Mouse (Mus musculus): ENCODE measurements around the gene Tll2. TPM values are rescaled to one million over a fixed set of nuclear protein-coding genes. Genes with fewer than 3 reads are reported as not detected.

Tll2 gene
- 0.45 and 0.67 TPM in 2 replicates for polyA plus RNA-seq (2012; rRNA removed)

DNA sequence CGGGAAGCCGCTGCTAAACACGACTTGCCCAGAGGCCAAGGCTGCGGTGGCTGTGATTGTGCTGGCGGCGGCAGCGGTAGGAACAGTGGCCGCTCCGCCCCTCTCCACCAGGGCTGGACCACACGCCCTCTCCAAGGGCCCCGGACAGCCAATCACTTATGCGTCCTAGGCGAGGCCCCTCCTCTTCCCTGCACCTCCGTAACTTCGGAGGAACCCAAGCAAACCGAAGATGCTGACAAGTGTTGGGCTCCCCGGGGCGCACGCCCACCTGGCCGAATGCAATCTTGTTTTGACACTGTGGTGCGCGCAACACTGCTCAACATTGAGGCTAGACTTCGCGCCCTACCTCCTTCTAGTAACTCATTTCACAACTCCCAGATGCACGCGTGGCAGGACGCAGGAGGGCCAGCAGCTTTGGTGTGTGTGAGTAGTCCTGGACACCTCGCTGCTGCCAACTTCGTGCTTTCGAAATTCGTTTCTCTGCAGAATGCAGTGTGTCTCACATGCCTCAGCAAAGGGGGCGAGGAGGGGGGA, at the start of gene Tll2:
TSS of gene Tll2 (minus strand) at position 25 of the 534 bp plus-strand sequence.
- TF ChIP-seq CTCF (IDR thresholded peaks at IDR 0.05; ENCODE audit: extremely low read depth, insufficient read depth, low read length): no peak
- no peak for TF ChIP-seq POLR2A (IDR thresholded peaks at IDR 0.05; ENCODE audit: extremely low read depth, insufficient read depth, low read length)
- no peak within 1 kb of the TSS; the same call in 1 of the 2 replicates for H3K4me3 ChIP-seq (ENCODE audit: insufficient read depth, low read length)

GRCm38 (mm10) chr19:41254584-41254983, 47.9 kb upstream of the Tll2 start:
- no peak for TF ChIP-seq CTCF (IDR thresholded peaks at IDR 0.05; ENCODE audit: extremely low read depth, insufficient read depth, low read length)
- no peak for TF ChIP-seq POLR2A (IDR thresholded peaks at IDR 0.05; ENCODE audit: extremely low read depth, insufficient read depth, low read length)
- Histone ChIP-seq H3K4me1 (ENCODE audit: control insufficient read depth, insufficient read depth, low read length) (peaks cover 2% of the 10 kb centered on the region), H3K27ac (ENCODE audit: insufficient read depth, low read length) (no peak overlapping the region), H3K4me3 (ENCODE audit: insufficient read depth, low read length) (no peak overlapping the region)

More for the DNA sequence above, at the start of gene Tll2:
- Histone ChIP-seq H3K4me1 (ENCODE audit: control insufficient read depth, insufficient read depth, low read length) (no peaks in the 10 kb centered on the region), H3K27ac (ENCODE audit: insufficient read depth, low read length) (no peak within 1 kb of the TSS)

DNA sequence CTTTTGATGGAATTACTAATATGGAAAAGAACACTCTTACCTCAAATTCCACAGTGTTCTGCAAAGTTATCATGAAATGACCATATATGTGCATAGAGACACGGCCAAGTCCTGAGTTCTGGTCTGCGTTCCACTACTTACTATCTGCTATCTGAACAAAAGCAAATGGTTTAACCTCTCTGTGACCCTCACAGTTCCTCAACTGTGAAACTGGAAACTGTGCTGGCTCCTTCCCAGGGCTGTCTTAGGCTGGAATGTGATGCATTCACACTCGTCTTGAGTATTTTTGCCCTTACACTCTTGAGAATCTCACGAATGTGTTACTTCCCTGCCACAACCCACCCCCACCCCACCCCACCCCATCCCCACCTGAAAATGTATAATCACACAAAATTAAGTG, 42.3 kb upstream of the Tll2 start:
- Histone ChIP-seq H3K27ac (ENCODE audit: insufficient read depth, low read length) (no peak overlapping the region), H3K4me3 (ENCODE audit: insufficient read depth, low read length) (no peak overlapping the region), H3K4me1 (ENCODE audit: control insufficient read depth, insufficient read depth, low read length) (no peaks in the 10 kb centered on the region)
- TF ChIP-seq POLR2A (IDR thresholded peaks at IDR 0.05; ENCODE audit: extremely low read depth, insufficient read depth, low read length) (no peak), CTCF (IDR thresholded peaks at IDR 0.05; ENCODE audit: extremely low read depth, insufficient read depth, low read length) (no peak)

DNA sequence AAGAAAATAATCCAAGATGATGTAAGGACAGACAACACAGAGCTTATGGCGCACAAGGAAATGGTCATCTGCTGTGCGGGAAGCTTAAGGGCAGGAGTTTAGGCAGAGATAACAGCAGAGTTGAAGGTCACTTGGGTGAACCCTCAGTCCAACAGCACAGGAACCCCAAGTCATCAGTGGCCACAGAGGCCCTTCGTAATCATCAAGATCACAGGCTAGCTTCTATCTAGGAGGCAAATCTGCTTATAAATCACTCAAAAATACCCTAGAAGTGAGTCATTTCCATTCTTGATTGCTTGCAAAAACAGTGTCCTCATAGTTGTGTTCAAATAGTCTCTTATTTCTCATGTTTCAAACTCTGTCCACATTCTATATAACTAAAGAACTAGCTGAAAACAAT, 41.6 kb upstream of the Tll2 start:
- no peaks in the 10 kb centered on the region for H3K4me1 ChIP-seq (ENCODE audit: control insufficient read depth, insufficient read depth, low read length)
- TF ChIP-seq CTCF (IDR thresholded peaks at IDR 0.05; ENCODE audit: extremely low read depth, insufficient read depth, low read length) (no peak), POLR2A (IDR thresholded peaks at IDR 0.05; ENCODE audit: extremely low read depth, insufficient read depth, low read length) (no peak)
- H3K4me3 ChIP-seq (ENCODE audit: insufficient read depth, low read length): no peak overlapping the region
- no peak overlapping the region for H3K27ac ChIP-seq (ENCODE audit: insufficient read depth, low read length)

DNA sequence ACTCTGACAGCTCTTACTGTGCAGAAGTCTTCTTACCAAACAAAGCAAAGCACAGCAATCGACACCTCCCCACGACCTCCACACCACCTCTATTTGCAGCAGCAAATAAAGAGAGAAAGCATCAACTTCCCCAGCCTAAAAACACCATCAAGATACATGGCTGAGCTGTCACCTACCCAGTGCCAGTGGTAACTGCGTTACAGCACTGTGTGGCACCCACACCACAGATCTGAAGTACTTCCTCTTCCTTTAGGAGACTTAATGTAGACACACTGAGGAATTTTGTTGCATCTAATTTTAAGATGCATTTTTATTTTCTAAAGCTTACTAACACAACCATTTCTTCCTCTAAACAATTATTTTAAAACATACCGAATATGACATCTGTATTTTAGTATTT, 39.6 kb upstream of the Tll2 start:
- no peak overlapping the region for H3K27ac ChIP-seq (ENCODE audit: insufficient read depth, low read length)
- H3K4me3 ChIP-seq (ENCODE audit: insufficient read depth, low read length): no peak overlapping the region
- H3K4me1 ChIP-seq (ENCODE audit: control insufficient read depth, insufficient read depth, low read length): no peaks in the 10 kb centered on the region
- TF ChIP-seq POLR2A (IDR thresholded peaks at IDR 0.05; ENCODE audit: extremely low read depth, insufficient read depth, low read length): no peak
- TF ChIP-seq CTCF (IDR thresholded peaks at IDR 0.05; ENCODE audit: extremely low read depth, insufficient read depth, low read length): no peak

GRCm38 (mm10) chr19:41244581-41244980, 37.9 kb upstream of the Tll2 start:
- no peak overlapping the region for H3K27ac ChIP-seq (ENCODE audit: insufficient read depth, low read length)
- TF ChIP-seq POLR2A (IDR thresholded peaks at IDR 0.05; ENCODE audit: extremely low read depth, insufficient read depth, low read length): no peak
- peak; percentile 56; the same call in 1 of the 2 replicates for TF ChIP-seq CTCF (IDR thresholded peaks at IDR 0.05; ENCODE audit: extremely low read depth, insufficient read depth, low read length)

DNA sequence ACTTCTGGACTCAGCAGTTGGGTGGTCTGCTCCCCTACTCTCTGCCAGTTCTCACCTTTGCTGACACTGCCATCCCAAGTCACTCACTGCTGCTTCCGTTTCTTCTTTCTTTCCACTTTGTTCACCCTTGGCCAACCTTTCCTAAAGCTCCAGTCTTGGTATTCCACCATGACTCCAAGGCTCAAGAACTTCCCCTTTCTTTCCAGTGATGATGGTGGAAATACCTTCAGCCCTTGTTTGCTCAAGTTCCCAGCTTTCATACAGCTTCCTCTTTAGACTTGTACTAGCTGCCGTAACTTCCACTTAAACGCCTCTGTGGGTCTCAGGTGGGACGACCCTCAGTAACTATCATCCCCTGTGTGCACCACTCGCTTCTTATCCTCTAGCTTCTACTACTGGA, 35.4 kb upstream of the Tll2 start:
- TF ChIP-seq CTCF (IDR thresholded peaks at IDR 0.05; ENCODE audit: extremely low read depth, insufficient read depth, low read length) (no peak), POLR2A (IDR thresholded peaks at IDR 0.05; ENCODE audit: extremely low read depth, insufficient read depth, low read length) (no peak)
- Histone ChIP-seq H3K4me1 (ENCODE audit: control insufficient read depth, insufficient read depth, low read length) (no peaks in the 10 kb centered on the region), H3K27ac (ENCODE audit: insufficient read depth, low read length) (no peak overlapping the region), H3K4me3 (ENCODE audit: insufficient read depth, low read length) (no peak overlapping the region)

More at GRCm38 (mm10) chr19:41244581-41244980, 37.9 kb upstream of the Tll2 start:
- H3K4me3 ChIP-seq (ENCODE audit: insufficient read depth, low read length): no peak overlapping the region
- no peaks in the 10 kb centered on the region for H3K4me1 ChIP-seq (ENCODE audit: control insufficient read depth, insufficient read depth, low read length)

DNA sequence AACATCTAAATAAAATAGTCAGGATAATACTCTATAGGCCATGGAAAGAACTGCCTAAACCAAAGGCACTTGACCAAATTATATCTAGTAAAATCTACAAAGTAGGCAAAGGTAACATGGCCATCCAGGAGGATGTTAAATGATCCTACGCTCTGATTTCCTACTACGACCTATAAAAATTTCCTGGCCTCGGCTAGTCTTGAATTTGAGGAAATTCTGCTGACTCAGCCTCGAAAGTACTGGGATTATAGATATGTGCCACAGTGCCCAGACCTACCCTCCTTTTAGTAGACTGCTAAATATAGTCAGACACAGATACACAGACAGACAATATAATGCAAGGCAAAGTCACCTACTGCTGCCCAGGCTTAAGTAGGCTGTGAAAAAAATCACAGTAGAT, 27.1 kb upstream of the Tll2 start:
- TF ChIP-seq POLR2A (IDR thresholded peaks at IDR 0.05; ENCODE audit: extremely low read depth, insufficient read depth, low read length) (no peak), CTCF (IDR thresholded peaks at IDR 0.05; ENCODE audit: extremely low read depth, insufficient read depth, low read length) (no peak)
- H3K4me1 ChIP-seq (ENCODE audit: control insufficient read depth, insufficient read depth, low read length): no peaks in the 10 kb centered on the region

DNA sequence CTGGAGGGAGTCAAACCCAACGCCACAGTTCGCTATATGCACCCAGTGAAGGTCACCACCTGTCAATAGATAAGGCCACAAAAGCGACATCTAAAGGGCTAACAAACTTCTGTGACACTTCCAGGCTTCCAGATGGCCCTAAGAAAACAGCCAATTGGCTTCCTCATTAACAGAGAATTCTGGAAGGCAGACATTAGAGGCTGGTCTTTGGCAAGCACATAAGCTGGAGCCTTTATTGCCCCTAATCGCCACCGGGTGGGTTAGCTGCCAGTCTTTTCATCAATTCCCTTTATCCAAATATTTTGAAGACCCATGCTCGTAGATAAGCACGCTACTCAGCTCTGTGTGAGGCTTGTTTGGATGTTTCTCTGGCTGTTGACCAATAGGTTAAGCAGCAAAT, 1.7 kb upstream of the Tll2 start:
- TF ChIP-seq CTCF (IDR thresholded peaks at IDR 0.05; ENCODE audit: extremely low read depth, insufficient read depth, low read length) (no peak), POLR2A (IDR thresholded peaks at IDR 0.05; ENCODE audit: extremely low read depth, insufficient read depth, low read length) (no peak)
- H3K27ac ChIP-seq (ENCODE audit: insufficient read depth, low read length): no peak overlapping the region
- no peaks in the 10 kb centered on the region for H3K4me1 ChIP-seq (ENCODE audit: control insufficient read depth, insufficient read depth, low read length)
- H3K4me3 ChIP-seq (ENCODE audit: insufficient read depth, low read length): no peak overlapping the region

More for the DNA sequence above, 27.1 kb upstream of the Tll2 start:
- H3K27ac ChIP-seq (ENCODE audit: insufficient read depth, low read length): no peak overlapping the region
- H3K4me3 ChIP-seq (ENCODE audit: insufficient read depth, low read length): no peak overlapping the region

GRCm38 (mm10) chr19:41206041-41206810, 409 bp downstream of the Tll2 start:
- TF ChIP-seq CTCF (IDR thresholded peaks at IDR 0.05; ENCODE audit: extremely low read depth, insufficient read depth, low read length): no peak
- TF ChIP-seq POLR2A (IDR thresholded peaks at IDR 0.05; ENCODE audit: extremely low read depth, insufficient read depth, low read length): no peak
- Histone ChIP-seq H3K27ac (ENCODE audit: insufficient read depth, low read length) (no peak overlapping the region), H3K4me3 (ENCODE audit: insufficient read depth, low read length) (no peak overlapping the region; the same call in 1 of the 2 replicates), H3K4me1 (ENCODE audit: control insufficient read depth, insufficient read depth, low read length) (no peaks in the 10 kb centered on the region)
